Mouse (Mus musculus): ENCODE measurements around the gene Ren1. TPM values are rescaled to one million over a fixed set of nuclear protein-coding genes. Genes with fewer than 3 reads are reported as not detected.
A peak's percentile ranks its signal among the peaks of the same experiment; 100 is the strongest.
"Not testable (repeated sequence)": the region's sequence is repeated elsewhere in the genome, so short reads cannot be mapped to it uniquely, and the experiment has no call there.

Gene Ren1
- total RNA-seq (2021): 1 to 10 TPM in 1 of 2 experiments, under 1 TPM in 1; 0.94 to 5.1 TPM
- long read RNA-seq, experiment 1, transcript Ren1-201 (9 exons, 1,592 nt): major isoform, 7 of 11 reads
- long read RNA-seq, experiment 1, partial matches to known transcripts: 3 of 11 reads
- long read RNA-seq, experiment 1, other reads (novel, unspliced or antisense): 1 of 11 reads
- long read RNA-seq, experiment 2, transcript Ren1-201 (9 exons, 1,592 nt): major isoform, 18 of 23 reads
- long read RNA-seq, experiment 2, partial matches to known transcripts: 4 of 23 reads
- long read RNA-seq, experiment 2, other reads (novel, unspliced or antisense): 1 of 23 reads

DNA sequence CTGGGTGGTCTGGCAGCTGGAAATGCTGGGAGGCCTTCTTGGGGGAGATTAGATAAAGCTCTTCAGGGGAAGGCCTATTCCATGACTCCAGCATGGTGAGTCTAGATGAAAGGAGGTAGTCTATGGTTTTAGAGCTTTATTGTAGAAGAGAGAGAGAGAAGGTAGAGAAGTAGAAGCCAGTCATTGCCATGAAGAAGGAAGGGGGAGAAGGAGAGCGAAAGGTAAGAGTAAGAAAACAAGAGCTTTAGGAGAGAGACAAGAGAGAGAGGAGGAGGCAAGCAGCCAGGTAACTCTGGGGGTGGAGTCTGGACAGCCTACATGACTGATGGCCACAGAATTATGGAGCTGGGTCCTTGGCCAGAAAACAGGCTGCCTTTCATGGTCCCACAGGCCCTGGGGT, at the start of gene Ren1:
TSS of gene Ren1 (plus strand) at position 301 of the 400 bp plus-strand sequence.
- peak; percentile 24 for DNase-seq

DNA sequence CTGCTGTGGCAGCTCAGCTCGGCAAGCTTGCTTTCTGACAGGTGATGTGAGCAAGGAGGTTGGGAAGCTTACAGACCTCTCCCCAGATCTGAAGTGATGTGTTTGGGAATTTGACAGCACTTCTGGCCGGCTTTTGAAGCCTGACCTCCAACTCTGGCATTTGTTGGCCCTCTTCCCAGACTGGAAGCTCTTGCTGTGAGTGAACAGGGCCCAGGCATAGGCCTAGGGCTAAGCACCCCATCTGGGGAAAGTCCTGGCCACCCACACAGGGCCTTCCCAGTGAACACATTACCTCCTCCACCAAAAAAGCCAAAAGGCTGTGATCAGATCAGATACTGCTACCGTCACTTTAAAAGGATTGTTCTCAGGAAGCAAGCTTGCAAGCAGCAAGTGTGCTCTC, 47.8 kb upstream of the Ren1 start:
- peak; percentile 84 for DNase-seq

DNA sequence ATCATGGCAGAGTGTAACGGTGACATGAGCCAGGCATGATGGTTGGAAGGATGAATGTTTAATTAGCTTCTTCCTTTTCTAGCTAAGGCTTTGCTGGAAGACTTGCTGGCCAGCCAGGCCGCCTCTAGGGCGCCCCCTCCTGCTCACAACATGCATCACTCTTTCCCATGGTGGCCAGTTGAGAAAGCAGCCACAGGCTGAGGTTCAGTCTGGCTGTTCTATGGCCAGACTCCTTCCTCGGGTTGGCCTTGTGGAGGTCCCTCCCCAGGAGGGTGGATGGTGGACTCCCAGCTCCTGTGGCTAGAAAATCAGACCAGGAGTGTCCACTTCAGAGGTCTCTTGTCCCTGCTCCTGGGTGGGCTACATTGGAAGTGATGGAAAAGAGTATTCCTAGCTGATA, 43.5 kb upstream of the Ren1 start:
- peak; percentile 91 for DNase-seq

DNA sequence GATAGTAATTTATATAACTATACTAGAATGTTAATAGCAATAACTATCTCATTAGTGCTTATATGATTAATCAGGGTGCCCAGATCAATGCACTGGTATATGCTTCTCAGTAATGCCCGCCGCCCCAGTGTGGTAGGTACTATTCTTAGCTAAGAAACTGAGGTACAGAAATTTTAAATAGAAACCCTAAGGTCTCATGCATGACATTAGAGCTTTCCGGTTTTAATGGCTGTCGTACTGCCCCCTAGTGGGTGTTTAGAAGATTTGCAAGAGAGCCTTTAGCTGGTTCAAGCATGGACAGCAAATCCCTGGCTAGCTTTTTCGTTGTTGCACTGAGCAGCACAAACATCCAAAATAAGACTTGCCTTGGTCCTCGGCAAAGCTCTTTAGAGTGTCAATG, 43.0 kb upstream of the Ren1 start:
- DNase-seq: peak; percentile 51

DNA sequence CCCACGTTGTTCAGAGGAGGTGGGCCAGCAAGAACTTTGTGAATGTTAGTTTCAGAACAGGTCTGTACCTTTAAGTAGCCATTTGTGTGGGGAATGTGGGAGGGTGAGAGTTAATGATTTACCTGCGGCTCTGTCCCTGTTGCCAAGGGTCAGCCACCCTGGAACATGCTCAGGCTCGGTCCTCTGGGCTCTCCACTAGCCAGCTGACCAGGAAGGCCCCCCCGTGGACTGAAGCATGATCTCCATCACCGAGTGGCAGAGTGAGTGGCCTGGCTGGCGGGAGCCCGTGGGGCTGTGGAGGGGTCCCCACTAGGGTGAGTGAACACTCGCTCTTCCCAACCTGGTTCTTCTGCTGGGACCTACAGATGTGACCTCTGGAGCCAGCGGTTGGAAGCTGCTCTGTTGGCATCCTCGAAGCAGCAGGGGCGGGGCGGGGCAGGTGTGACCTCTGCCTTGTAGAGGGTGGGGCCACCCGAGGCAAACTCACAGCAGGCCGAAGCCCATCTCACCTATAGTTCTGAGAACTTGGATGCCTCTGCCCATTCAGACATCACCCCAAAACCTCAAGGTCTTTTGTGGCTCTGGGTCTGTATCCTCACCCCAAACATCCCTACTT, 40.5 kb upstream of the Ren1 start, which contains the start of gene Golt1a:
TSS of gene Golt1a (plus strand) at position 149 of the 616 bp plus-strand sequence.
- DNase-seq: no peak

DNA sequence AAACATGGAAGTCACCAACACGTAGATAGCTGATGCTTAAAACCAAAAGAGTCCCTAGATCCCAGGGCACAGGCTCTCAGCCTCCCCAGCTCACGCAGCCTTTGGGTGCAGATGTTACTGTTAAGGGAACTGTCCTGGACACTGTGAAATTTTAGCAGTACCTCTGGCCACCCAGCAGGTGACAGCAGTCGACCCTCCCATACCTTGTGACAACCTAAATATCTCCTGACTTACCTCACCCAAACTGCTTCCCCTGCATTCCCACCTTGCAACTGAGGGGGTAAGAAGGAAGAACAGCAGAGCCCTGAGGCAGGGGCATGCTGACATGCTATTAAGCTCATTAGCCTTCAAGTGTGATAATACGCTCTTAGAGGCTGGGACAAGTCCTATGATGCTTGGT, 39.1 kb upstream of the Ren1 start:
- no peak for DNase-seq

DNA sequence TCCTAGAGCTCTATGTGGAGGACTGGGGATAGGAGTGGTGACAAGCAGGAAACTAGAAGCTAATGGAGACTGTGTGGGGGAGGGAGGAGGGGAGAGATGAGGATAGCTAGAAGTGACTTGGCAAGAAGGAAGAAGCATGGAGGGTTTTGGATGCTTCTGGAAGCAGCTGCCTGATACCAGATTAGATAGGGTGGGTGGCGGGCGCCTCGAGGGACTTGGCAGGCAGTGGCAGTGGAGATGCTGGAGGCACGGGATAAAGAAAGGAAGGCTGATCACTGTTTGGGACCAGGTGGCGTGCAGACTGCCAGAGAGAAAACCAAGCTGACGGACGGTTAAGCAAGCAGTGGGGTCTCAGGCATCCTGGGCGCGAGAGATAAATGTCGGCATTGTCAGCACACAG, 38.4 kb upstream of the Ren1 start:
- no peak for DNase-seq

DNA sequence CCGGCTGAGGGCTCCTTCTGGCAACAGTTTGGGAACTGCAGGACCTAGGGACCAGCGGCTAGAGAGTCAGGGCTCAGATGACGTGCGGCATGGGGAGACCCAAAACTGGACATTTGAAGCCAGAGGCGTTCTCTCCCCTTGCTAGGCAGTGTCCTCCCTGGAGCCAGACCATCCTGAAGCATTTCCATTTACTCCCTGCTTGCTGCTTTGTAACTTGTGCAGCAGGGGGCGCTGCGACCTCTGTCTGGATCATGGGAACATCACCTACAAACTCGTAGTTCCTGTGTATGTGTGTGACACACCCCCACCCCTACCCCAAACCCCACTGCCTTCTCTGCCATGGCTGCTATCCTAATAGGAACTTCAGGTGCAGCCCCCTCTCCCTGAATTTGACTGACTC, 35.9 kb upstream of the Ren1 start:
- DNase-seq: peak; percentile 79

DNA sequence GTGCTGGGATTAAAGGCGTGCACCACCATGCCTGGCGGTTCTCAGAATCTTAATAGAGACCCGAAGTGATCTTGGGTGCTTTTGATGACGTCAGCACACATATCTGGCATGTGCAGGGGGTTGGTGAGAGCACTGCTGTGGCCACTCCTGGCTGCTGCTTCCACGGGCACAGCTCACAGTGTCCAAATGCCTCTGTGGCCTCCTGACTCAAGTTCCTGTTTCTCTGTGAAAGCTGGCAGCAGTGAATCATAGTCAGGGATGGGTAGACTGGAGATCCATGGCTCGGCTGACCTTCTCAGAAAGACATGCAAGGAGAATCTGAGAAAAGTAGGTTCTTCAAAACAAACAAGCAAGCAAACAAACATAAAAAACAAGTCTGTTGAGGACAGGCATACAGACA, 34.5 kb upstream of the Ren1 start:
- DNase-seq: no peak

DNA sequence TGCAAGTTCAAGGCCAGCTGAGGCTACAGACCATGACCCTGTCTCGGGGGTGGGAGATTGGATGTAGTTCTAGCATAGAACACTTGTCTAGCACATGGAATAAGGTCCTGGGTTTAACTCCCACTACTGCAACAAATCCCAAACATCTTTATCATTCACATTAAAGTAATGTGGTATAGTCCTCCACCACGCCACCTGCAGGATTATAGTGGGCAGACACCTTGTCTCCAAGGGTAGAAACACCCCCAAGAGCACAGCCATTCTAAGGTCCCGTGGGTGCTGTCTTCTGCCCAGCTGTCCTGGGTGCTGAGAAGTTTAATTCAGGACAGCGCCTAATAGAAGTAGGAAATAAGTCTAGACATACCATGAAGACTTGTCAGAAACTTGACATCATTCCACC, 33.7 kb upstream of the Ren1 start:
- DNase-seq: no peak

DNA sequence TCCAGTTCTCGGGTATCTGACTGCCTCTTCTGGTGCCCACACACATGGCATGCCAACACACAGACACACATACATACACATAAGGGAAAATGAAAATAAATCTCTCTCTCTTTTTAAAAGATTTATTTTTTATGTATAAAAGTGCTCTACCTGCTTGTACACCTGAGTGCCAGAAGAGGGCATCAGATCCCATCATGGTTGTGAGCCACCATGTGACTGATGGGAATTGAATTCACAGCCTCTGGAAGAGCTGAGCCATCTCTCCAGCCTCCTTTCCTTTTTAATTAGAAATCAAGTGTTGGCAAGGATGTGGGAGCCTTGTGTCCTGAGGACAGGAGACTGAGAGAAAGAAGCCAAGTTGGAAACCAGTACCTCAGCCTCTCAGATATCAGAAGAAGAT, 33.2 kb upstream of the Ren1 start:
- no peak for DNase-seq

DNA sequence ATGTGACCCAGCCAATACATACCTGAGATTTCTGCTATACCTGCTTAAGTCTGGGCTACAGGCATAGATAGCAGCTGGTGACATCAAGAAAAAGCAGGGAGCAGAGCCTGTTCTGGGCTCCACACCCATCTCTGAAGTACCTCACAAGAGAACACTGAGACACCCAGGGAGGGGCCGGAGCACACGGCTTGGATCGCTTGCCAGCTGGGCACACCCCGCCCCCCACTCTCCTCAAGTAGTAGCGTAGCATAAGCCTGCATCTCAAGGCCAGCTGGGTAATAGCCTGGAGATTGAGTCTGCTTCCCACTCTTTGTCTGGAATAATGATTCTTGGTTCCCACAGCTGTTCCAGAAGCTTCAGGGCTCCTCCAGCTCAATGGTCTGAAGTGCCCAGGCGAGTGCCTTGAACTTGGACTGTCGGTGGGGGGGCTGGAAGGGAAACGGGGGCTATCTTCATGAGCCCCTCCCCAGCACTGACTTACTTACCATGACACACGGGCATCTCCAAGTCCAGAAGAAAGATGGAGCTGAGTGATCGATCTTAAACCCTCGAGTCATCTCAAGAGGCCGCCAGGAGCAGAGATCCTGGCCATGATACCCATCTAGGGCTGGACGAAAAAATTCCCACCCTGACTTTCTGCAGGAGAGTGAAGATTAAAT, 28.9 kb upstream of the Ren1 start, which contains the start of gene Kiss1:
TSS of gene Kiss1 (plus strand) at position 609 of the 659 bp plus-strand sequence.
- DNase-seq: no peak

DNA sequence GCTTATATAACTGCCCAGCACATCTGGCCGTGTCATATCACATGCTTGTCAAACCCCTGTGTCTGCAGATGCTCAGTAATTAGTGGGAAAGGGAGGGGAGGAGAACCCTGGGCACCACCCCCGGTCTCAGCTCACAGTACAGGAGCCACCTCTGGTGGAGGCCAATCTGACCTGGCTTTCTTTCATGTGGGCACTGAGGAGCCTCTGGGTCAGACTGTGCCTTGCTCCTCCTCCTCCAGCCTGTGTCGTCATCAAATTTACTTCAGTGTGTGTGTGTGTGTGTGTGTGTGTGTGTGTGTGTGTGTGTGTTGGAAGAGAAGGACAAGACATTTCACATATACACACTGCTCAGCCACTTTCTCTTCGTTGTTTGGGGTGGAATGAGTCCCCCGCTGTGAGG, 27.0 kb upstream of the Ren1 start:
- DNase-seq: no peak

DNA sequence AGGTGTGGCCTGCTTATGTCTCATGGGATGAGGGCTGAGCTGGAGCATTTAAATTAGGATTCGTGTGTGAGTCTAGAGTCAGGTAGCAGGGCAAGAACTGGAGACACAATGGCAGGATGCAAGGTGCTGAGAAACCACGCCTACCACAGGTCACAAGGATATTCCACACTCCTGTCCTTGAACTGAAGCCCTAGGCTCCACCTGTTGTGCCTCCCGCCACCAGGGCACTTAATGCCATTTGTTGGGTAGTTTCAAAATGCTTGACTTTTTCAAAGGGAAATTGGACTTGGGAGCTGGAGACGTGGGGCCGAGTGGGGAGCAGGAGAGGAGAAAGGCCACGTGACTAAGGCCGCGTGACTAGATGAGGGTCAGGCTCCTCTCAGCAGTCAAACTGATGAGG, 24.4 kb upstream of the Ren1 start:
- no peak for DNase-seq

DNA sequence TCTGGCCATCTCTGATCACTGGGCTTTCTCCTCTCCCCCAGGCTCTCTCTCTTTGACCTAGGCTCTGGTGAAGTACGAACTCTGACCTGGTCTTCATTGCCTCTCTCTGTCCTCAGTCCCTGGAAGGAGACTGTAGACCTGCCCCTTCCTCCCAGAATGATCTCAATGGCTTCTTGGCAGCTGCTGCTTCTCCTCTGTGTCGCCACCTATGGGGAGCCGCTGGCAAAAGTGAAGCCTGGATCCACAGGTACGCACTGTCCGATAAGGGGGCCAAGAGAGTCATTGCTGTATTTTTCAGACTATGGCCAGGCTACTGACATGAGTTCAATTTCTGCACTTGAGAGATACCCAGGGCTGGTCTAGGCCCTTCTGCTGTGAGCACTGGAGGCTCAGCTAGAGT, 23.2 kb upstream of the Ren1 start:
- DNase-seq: no peak

DNA sequence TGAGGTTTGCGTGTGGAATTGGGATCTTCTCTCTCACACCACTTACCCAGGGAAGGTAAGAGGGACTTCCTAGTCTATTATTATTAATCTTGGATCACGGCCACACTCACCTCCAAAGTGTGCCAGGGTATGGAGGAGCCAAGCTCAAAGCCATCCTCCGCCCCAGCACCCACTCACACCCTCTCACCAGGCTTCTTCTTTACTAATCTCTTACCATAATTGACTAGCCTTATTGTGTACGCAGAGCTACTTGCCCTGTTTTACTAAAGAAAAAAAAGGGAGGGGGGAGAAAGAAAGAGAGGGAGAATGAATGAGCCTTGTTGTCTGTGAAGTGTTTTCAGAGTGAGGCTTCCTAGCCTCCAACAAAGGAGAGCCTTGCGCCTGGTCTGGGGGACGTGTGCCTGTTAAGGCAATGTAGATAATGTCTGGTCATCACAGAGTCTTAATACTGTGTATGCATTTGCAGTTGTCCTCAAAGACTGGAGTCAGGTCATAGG, 22.0 kb upstream of the Ren1 start:
- DNase-seq: no peak

DNA sequence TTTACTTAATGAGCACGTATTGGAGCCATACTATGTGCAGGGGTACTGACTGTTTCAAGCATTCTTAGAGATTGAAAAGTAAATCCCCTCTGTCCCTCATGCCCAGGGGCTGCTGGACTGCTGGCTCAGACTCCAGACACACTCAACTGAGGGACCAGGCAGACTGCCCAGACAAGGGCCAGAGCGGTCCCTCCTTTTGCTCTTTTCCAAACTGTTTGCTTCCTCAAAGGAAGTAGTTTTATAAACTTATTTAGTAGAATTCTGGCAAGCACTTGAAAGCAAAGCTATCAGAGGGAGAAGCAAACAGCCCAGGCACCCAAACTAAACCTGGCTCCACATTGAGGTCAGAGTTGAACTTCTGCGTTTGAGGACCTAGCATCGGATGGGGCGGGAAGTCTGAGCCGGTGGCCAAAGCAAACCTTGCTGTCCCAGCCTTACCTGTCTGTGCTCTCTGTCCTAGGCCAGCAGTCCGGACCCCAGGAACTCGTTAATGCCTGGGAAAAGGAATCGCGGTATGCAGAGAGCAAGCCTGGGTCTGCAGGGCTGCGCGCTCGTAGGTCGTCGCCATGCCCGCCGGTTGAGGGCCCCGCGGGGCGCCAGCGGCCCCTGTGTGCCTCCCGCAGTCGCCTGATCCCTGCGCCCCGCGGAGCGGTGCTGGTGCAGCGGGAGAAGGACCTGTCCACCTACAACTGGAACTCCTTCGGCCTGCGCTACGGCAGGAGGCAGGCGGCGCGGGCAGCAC, 21.2 kb upstream of the Ren1 start:
- peak; percentile 22 for DNase-seq

DNA sequence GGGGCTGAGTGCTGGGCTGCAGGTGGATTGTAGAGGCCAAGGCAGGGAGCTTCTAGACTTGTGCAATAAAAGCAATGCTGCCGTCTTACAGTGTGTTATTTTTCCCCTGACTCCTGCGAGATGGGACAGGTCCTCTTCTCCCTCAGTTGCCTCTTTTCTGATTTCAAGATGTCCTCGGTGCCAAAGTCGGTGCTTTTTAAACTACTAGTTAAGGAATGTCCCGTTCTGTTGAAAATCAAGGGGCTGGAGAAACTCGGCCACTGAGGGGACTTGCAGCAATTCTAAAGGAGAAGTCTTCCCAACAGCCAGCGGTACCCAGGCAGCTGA, 20.7 kb upstream of the Ren1 start:
- no peak for DNase-seq

DNA sequence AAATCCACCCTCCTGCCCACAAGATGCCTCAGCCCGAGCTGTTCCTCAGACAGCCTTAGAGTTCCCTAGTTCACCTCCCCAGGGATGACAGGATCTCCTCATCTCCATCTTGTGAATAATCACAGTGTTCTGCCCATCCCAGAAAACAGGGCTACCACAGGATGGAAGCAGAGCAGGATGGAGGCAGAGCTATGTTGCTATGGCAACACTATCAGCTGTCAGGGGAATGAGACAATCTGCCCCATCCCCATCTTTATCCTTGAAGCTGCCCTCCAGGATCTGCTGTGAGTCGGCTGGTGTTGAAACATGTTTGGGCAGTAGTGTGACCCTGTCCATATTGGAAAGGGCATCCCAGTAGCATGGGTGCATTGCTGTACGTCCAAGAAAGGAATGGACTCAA, 19.2 kb upstream of the Ren1 start:
- no peak for DNase-seq

DNA sequence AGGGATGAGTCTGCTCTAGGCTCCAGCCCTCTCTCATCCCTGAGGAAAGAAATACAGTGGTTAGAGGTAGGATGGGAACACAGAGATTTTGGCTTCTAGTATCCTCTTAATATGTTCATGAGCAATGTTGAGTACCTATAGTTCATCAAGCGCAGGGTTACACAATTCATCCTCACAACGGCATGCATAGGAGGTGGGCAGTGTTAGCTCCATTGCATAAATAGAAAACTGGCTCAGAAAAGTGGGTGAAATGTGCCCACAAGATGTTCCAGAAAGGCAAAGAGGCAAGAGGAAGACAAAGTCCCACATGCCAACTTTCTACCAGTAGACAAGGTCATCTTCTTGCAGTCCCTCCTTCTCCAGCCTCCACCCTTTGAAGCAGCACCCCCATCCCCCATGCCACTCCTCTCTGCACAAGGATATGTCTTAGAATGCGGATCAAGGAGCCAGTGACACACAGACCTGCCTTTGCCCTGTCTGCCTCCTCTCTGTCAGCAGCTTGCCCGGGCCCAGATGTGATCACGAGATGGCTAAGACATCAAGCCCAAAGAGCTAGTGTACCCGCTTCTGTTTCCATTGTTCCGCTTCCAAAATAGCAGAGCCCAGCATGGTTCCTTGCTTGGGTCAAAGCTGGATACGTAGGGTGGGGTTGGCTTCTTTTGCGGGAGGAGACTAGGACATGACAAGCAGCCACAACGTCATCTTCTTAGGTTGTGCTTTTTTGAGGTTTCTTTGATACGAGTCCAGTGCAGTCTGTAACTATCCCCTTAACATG, 17.5 kb upstream of the Ren1 start:
- no peak for DNase-seq

DNA sequence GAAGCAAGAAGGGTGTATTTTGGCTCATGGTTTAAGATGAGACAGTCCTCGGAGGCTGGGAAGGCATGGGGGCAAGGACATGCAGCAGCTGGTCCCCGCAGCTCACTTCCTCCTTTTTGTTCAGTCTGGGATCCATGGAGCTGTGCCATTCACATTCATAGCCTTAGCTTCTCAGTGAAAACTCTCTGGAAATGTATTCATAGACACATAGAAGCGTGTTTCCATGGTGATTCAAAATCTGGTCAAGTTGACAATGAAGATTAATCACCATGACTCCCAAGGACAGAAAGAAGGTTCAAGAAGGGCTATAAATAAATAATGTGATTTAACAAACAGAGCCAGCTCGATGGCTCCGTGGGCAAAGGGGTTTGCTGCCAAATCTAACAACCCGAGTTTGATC, 16.4 kb upstream of the Ren1 start:
- no peak for DNase-seq

DNA sequence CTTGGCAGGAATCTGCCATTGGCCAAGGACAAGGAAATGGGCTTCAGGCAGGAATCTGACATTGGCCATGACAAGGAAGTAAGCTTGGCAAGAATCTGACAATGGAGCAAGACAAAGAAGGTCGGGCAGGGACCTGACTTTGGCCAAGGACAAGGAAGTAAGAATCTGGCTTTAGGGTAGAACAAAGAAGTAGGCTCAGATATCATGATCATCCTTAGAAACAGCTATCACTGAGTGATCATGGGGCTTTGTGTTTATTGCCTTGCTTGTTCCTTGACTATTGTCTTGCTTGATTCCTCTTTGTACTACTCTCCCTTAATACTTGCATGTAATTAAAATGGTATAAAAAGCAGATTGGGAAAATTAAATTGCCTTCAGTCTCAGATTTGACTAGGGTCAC, 9.9 kb upstream of the Ren1 start:
- DNase-seq: not testable (repeated sequence)
